Mouse (Mus musculus): ENCODE results near the gene Pilrb2. TPM values are rescaled to one million over a fixed set of nuclear protein-coding genes. Genes with fewer than 3 reads are reported as not detected.

The Pilrb2 gene
- total and polyA plus RNA-seq, 3 experiments, result not detected

GRCm38 (mm10) chr5:137831506-137831905 is 40.1 kb downstream of the Pilrb2 start:
- H3K4me2 ChIP-seq (ENCODE audit: insufficient read depth, low read depth, poor library complexity, severe bottlenecking), result no peak overlapping the region
- DNase-seq (ENCODE audit: extremely low read depth), result no peak
- no peaks in the 10 kb centered on the region for H3K27me3 ChIP-seq (replicated peaks)
- no peak overlapping the region for H3K27ac ChIP-seq (ENCODE audit: insufficient read depth, low read depth)
- no peak overlapping the region for H3K9ac ChIP-seq (ENCODE audit: insufficient read depth, low read depth)
- peaks cover 9 to 45% of the 10 kb centered on the region in 2 experiments; a peak in 3 of 4 replicates for H3K4me1 ChIP-seq (ENCODE audit: control insufficient read depth in 1 of 2, insufficient read depth in 2 of 2)
- H3K9me3 ChIP-seq (replicated peaks; ENCODE audit: low read length), result no peaks in the 10 kb centered on the region
- TF ChIP-seq MYC (IDR thresholded peaks at IDR 0.05; ENCODE audit: low read depth, low read length) (no peak), JUND (conservative IDR thresholded peaks at IDR 0.05; ENCODE audit: low read depth, low read length) (no peak), ZMIZ1 (IDR thresholded peaks at IDR 0.05; ENCODE audit: low read depth, low read length) (no peak)
- no peaks in the 10 kb centered on the region for H3K79me2 ChIP-seq (replicated peaks; ENCODE audit: control insufficient read depth, extremely low read depth, insufficient read depth, poor library complexity, severe bottlenecking)
- no peaks in the 10 kb centered on the region for H3K36me3 ChIP-seq (replicated peaks in 1 of 2; ENCODE audit: control insufficient read depth in 1 of 2, insufficient read depth in 1 of 2, low read length in 1 of 2)
- dilution Hi-C loops (cut with MboI; ENCODE audit: extremely low pct_ligation_motif_present, extremely low pct_unique_long_range_greater_than_20kb, low sequenced_read_pairs), result no loop called here
- in situ Hi-C loops (cut with MboI; ENCODE audit: low pct_ligation_motif_present, low pct_unique_long_range_greater_than_20kb, low sequenced_read_pairs), result no loop called here
- H3K4me3 ChIP-seq (replicated peaks in 1 of 3; ENCODE audit: low read depth in 2 of 3, low read length in 2 of 3, poor library complexity in 1 of 3), result no peak overlapping the region

- no peak overlapping the region for H3K9ac ChIP-seq (ENCODE audit: insufficient read depth, low read depth)
- H3K4me2 ChIP-seq (ENCODE audit: insufficient read depth, low read depth, poor library complexity, severe bottlenecking), result no peak overlapping the region
- peaks cover 9 to 49% of the 10 kb centered on the region in 2 experiments; a peak in 3 of 4 replicates for H3K4me1 ChIP-seq (ENCODE audit: control insufficient read depth in 1 of 2, insufficient read depth in 2 of 2)
- no peak for DNase-seq (ENCODE audit: extremely low read depth)
- H3K27ac ChIP-seq (ENCODE audit: insufficient read depth, low read depth), result no peak overlapping the region
- H3K36me3 ChIP-seq (replicated peaks in 1 of 2; ENCODE audit: control insufficient read depth in 1 of 2, insufficient read depth in 1 of 2, low read length in 1 of 2), result no peaks in the 10 kb centered on the region
- dilution Hi-C loops (cut with MboI; ENCODE audit: extremely low pct_ligation_motif_present, extremely low pct_unique_long_range_greater_than_20kb, low sequenced_read_pairs) (no loop called here), in situ Hi-C loops (cut with MboI; ENCODE audit: low pct_ligation_motif_present, low pct_unique_long_range_greater_than_20kb, low sequenced_read_pairs) (no loop called here)
- H3K79me2 ChIP-seq (replicated peaks; ENCODE audit: control insufficient read depth, extremely low read depth, insufficient read depth, poor library complexity, severe bottlenecking), result no peaks in the 10 kb centered on the region
- TF ChIP-seq IRF4 (IDR thresholded peaks at IDR 0.05; ENCODE audit: low read depth, low read length) (no peak), NELFE (IDR thresholded peaks at IDR 0.05; ENCODE audit: low read depth, low read length) (no peak), MYC (IDR thresholded peaks at IDR 0.05; ENCODE audit: low read depth, low read length) (no peak), BHLHE40 (IDR thresholded peaks at IDR 0.05; ENCODE audit: low read depth, low read length) (no peak), KAT2A (IDR thresholded peaks at IDR 0.05; ENCODE audit: insufficient replicate concordance, low read length) (no peak)
- no peaks in the 10 kb centered on the region for H3K27me3 ChIP-seq (replicated peaks)
- no peak overlapping the region for H3K4me3 ChIP-seq (replicated peaks in 1 of 3; ENCODE audit: low read depth in 2 of 3, low read length in 2 of 3, poor library complexity in 1 of 3)
- no peaks in the 10 kb centered on the region for H3K9me3 ChIP-seq (replicated peaks; ENCODE audit: low read length)
Observed at GRCm38 (mm10) chr5:137831106-137831505, 40.5 kb downstream of the Pilrb2 start.

GRCm38 (mm10) chr5:137830238-137830637 is 41.4 kb downstream of the Pilrb2 start:
- no peaks in the 10 kb centered on the region for H3K79me2 ChIP-seq (replicated peaks; ENCODE audit: control insufficient read depth, extremely low read depth, insufficient read depth, poor library complexity, severe bottlenecking)
- H3K4me2 ChIP-seq (ENCODE audit: insufficient read depth, low read depth, poor library complexity, severe bottlenecking), result no peak overlapping the region
- H3K9me3 ChIP-seq (replicated peaks; ENCODE audit: low read length), result no peaks in the 10 kb centered on the region
- dilution Hi-C loops (cut with MboI; ENCODE audit: extremely low pct_ligation_motif_present, extremely low pct_unique_long_range_greater_than_20kb, low sequenced_read_pairs) (no loop called here), in situ Hi-C loops (cut with MboI; ENCODE audit: low pct_ligation_motif_present, low pct_unique_long_range_greater_than_20kb, low sequenced_read_pairs) (no loop called here)
- no peak for DNase-seq (ENCODE audit: extremely low read depth)
- H3K4me1 ChIP-seq (ENCODE audit: control insufficient read depth in 1 of 2, insufficient read depth in 2 of 2), result peaks cover 15 to 57% of the 10 kb centered on the region in 2 experiments
- no peaks in the 10 kb centered on the region for H3K36me3 ChIP-seq (replicated peaks in 1 of 2; ENCODE audit: control insufficient read depth in 1 of 2, insufficient read depth in 1 of 2, low read length in 1 of 2)
- H3K27me3 ChIP-seq (replicated peaks), result no peaks in the 10 kb centered on the region
- H3K9ac ChIP-seq (ENCODE audit: insufficient read depth, low read depth), result no peak overlapping the region
- no peak overlapping the region for H3K4me3 ChIP-seq (replicated peaks in 1 of 3; ENCODE audit: low read depth in 2 of 3, low read length in 2 of 3, poor library complexity in 1 of 3)
- no peak overlapping the region for H3K27ac ChIP-seq (ENCODE audit: insufficient read depth, low read depth)
- TF ChIP-seq CHD2 (IDR thresholded peaks at IDR 0.05; ENCODE audit: low read length), result no peak

Data from CH12.LX (cell line).